ENCODE assay signal across 15 mouse cellular contexts in the genomic region with DNA sequence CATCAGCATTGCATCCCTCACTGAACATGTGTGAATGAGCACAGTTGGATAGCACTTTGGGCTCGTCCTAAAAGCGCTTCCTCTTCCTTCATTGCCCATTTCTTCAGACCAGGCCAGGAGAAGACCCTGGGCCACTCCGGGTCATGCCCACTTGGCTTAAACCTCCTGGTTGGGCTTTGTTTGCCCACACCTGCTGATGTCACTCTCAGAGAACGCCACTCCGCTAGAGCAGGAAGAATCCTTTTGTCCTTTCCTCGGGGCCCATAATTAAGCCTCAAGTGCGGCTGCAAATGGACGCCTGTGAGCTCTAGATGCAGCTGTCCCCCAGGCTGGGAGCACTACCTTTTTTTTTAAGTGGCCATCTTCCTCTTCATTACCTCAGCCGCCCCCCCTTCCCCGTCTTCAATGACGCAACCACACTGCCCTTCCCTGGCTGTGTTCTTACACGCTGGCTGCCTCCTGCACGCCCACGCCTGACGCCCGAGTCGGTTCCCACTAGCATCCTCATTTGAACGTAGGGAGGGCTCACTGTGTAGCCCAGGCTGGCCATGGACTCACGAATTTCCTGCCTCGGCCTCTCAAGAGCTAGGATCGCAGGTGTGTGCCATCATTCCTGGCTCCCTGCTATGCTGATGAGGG.
DNase-seq lines count a peak whose midpoint lies in the region; ATAC-seq and TF ChIP-seq lines count a peak whose summit lies in the region.
"Had no signal": no experiment of that assay in that cellular context is flagged by ENCODE, and none has a peak within 500 bp of the region (broad histone marks: within the 10 kb centered on the region; RNA-seq: fewer than 3 reads in every experiment).

No protein-coding gene starts in this region.

- H3K36me3 ChIP-seq in hindbrain, embryonic 12.5 days = peaks cover 71% of the 10 kb centered on the region
- peaks cover 52% of the 10 kb centered on the region for H3K36me3 ChIP-seq in hindbrain, postnatal 0 days (ENCODE audit: insufficient read depth, low read length)
- H3K36me3 ChIP-seq in midbrain, embryonic 16.5 days (ENCODE audit: control insufficient read depth, insufficient read depth, low read length) = peaks cover 33% of the 10 kb centered on the region

- no peak overlapping the region for H3K4me3 ChIP-seq in hindbrain, embryonic 12.5 days
- H3K4me3 ChIP-seq in hindbrain, postnatal 0 days (ENCODE audit: low read length) = no peak overlapping the region
- no peak overlapping the region for H3K4me3 ChIP-seq in midbrain, embryonic 16.5 days (ENCODE audit: low read depth, low read length)
- H3K4me3 ChIP-seq: heart, embryonic 15.5 days; intestine, embryonic 15.5 days; liver, embryonic 13.5 days had no signal

- H3K9ac ChIP-seq in hindbrain, embryonic 12.5 days = no peak overlapping the region
- no peak overlapping the region for H3K9ac ChIP-seq in hindbrain, postnatal 0 days (replicated peaks; ENCODE audit: low read length)
- no peak overlapping the region for H3K9ac ChIP-seq in midbrain, embryonic 16.5 days (ENCODE audit: low read depth, low read length)
- H3K9ac ChIP-seq: heart, embryonic 15.5 days; intestine, embryonic 15.5 days; liver, embryonic 13.5 days had no signal

- WGBS in hindbrain, embryonic 12.5 days = 75% methylated on average over 21 of the region's 21 CpGs
- 72% methylated on average over 21 of the region's 21 CpGs for WGBS in hindbrain, postnatal 0 days
- 64% methylated on average over 21 of the region's 21 CpGs for WGBS in midbrain, embryonic 16.5 days

- no peak overlapping the region for H3K4me2 ChIP-seq in hindbrain, embryonic 12.5 days (replicated peaks)
- no peak overlapping the region for H3K4me2 ChIP-seq in hindbrain, postnatal 0 days (ENCODE audit: low read depth, low read length)
- no peak overlapping the region for H3K4me2 ChIP-seq in midbrain, embryonic 16.5 days (ENCODE audit: low read length)
- H3K4me2 ChIP-seq: heart, embryonic 15.5 days; intestine, embryonic 15.5 days; liver, embryonic 13.5 days had no signal

- no peak for ATAC-seq in hindbrain, embryonic 12.5 days (ENCODE audit: low FRiP score)
- no peak for ATAC-seq in hindbrain, postnatal 0 days
- no peak for ATAC-seq in midbrain, embryonic 16.5 days
- ATAC-seq: intestine, embryonic 15.5 days had no signal

- H3K27ac ChIP-seq in hindbrain, embryonic 12.5 days = 0 out of 2 replicates have a peak overlapping the region, but pooled peaks have one; percentile 26
- no peak overlapping the region for H3K27ac ChIP-seq in hindbrain, postnatal 0 days
- peak overlapping the region; percentile 28; the same call in 1 of the 2 replicates for H3K27ac ChIP-seq in midbrain, embryonic 16.5 days (ENCODE audit: low read length)
- H3K27ac ChIP-seq: heart, embryonic 15.5 days; intestine, embryonic 15.5 days; liver, embryonic 13.5 days had no signal

- DNase-seq in hindbrain, postnatal 0 days (ENCODE audit: low spot score) = no peak
- DNase-seq in right cerebral cortex, adult 18-20 months = peak; percentile 85
- no peak for DNase-seq in right cerebral cortex, postnatal 4 days
- no peak for DNase-seq in heart, adult 11 months
- no peak for DNase-seq in ovary, postnatal 10 days (ENCODE audit: low spot score)
- DNase-seq: adrenal gland, postnatal 25 days; cerebellum, adult 8-10 months; liver, embryonic 13.5 days; lung, postnatal 4 days; thymus, adult 2 months had no signal

- no peak for TF ChIP-seq CTCF in hindbrain, postnatal 0 days (IDR thresholded peaks at IDR 0.05; ENCODE audit: low read depth)

- H3K4me1 ChIP-seq in hindbrain, embryonic 12.5 days = no peaks in the 10 kb centered on the region
- no peaks in the 10 kb centered on the region for H3K4me1 ChIP-seq in hindbrain, postnatal 0 days (ENCODE audit: insufficient read depth, low read length)
- H3K4me1 ChIP-seq in midbrain, embryonic 16.5 days (ENCODE audit: control insufficient read depth, insufficient read depth, low read length) = no peaks in the 10 kb centered on the region
- H3K4me1 ChIP-seq: intestine, embryonic 15.5 days; liver, embryonic 13.5 days had no signal

- H3K9me3 ChIP-seq in hindbrain, embryonic 12.5 days (replicated peaks) = no peaks in the 10 kb centered on the region
- H3K9me3 ChIP-seq in hindbrain, postnatal 0 days (ENCODE audit: low read length) = no peaks in the 10 kb centered on the region
- no peaks in the 10 kb centered on the region for H3K9me3 ChIP-seq in midbrain, embryonic 16.5 days (replicated peaks; ENCODE audit: control insufficient read depth, low read length, poor library complexity, severe bottlenecking)
- H3K9me3 ChIP-seq: heart, embryonic 15.5 days; intestine, embryonic 15.5 days; liver, embryonic 13.5 days had no signal

- H3K27me3 ChIP-seq in hindbrain, embryonic 12.5 days = no peaks in the 10 kb centered on the region
- H3K27me3 ChIP-seq in hindbrain, postnatal 0 days (ENCODE audit: insufficient read depth, low read length) = no peaks in the 10 kb centered on the region
- H3K27me3 ChIP-seq in midbrain, embryonic 16.5 days (ENCODE audit: control insufficient read depth, insufficient read depth, low read depth, low read length) = no peaks in the 10 kb centered on the region
- H3K27me3 ChIP-seq: CH12.LX; heart, embryonic 15.5 days; intestine, embryonic 15.5 days; liver, embryonic 13.5 days had no signal
